Mouse (Mus musculus): ENCODE measurements around the gene Sult1a1. TPM values are rescaled to one million over a fixed set of nuclear protein-coding genes. Genes with fewer than 3 reads are reported as not detected.

Gene Sult1a1
- 1 to 10 TPM; 5.5 to 6.6 TPM for total RNA-seq (2021)

DNA sequence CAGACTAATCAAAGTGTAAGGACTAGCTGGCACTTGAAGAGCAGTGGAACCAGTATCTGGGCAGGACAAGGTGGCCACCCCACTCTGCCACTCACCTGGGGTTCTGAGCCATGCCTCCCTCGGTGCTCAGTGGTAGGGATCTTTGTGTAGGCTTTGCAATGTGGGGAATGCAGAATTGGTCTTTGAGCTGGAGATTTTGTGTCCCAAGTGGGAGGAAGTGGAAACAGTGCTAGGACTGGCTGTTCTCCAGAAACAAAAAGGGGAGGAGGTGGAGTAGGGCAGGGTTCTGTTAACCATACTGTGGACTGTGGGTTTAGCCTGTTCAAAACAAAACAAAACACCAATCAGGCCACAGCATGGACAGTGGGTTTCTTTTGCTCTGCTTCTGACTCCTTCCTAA lies at the start of gene Sult1a1:
Sult1a1 (minus strand) TSS at position 226 of the 400 bp plus-strand sequence.
- DNase-seq = peak; percentile 55

DNA sequence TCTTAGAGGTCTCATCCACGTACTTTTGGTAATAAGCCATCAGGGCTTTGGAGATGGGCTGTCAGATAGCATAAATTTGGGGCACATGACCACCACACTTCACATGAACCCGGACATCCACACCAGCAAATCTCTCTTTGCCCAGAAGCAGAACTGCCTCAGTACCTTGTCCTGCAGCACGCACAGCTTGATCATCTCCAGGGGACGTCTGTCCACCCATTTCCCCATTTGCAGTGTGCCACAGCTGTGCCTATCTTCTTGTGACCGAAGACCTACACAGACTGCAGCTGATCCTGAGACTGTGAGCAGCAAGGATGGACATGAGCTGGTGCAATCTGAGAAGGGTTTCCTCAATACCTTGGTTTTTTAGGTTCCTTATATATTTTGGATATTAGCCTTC lies 49.4 kb upstream of the Sult1a1 start:
- DNase-seq = no peak

- DNase-seq = no peak
Measured at GRCm38 (mm10) chr7:126725077-126725476, 48.8 kb upstream of the Sult1a1 start.

DNA sequence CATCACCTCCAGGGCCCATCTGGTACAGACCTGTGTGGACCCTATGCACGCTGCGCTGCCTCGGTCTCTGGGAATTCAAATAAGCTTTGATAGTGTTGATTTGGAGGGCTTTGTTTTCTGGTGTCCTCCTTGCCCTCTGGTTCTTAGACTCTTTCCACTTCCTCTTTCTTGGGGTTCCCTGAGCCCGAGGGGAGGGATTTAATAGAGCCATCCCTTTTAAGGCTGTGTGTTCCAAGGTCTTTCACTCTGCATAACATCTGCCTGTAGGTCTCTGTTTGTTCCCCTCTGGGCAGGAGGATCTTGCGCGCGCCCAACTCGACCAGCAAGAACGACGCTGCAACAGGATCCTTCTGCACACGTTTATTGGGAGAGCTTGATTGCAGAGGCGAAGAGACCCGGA lies 45.4 kb upstream of the Sult1a1 start:
- DNase-seq = no peak

DNA sequence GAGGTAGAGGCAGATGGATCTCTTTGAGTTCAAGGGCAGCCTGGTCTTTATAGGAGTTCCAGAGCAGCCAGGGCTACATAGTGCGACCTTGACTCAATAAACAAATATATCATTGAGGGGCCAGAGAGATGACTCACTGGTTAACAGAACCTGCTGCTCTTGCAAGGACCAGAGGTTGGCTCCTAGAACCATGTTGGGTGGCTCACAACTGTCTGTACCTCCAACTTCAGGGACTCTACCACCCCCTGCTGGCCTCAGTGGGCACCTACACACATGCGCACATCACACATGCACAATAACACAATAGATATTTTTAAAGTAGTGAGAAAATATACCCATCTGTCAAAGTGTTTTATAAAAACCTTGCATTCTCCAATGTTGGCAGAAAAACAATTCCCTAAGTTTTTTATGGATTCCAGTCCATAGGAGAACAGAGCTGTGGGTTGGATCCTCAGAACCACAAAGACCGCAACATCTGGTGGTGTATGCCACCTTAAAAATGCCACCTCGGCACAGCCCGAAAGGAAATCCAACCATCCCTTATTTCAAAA lies 42.6 kb upstream of the Sult1a1 start:
- DNase-seq = no peak

- no peak for DNase-seq
Measured at GRCm38 (mm10) chr7:126717566-126717965, 41.3 kb upstream of the Sult1a1 start.

DNA sequence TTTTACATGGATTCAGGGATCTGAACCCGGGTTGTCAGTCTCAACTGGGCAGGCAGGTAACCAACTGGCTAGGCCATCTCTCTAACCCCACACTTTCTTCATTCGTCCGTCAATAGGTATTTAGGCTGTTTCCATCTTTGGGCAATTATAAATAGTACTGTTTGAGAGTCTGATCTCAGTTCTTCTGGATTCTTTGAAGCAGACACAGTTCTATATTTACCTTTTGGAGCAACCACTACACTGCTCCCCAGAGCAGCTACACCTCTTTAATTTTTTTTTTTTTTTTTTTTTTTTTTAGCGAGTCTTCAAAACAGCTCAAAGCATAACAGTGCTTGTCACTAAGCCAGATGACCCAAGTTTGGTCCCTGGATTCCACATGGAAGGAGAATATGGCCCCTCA lies 39.4 kb upstream of the Sult1a1 start:
- no peak for DNase-seq

- DNase-seq = no peak
Measured at GRCm38 (mm10) chr7:126711910-126712309, 35.7 kb upstream of the Sult1a1 start.

DNA sequence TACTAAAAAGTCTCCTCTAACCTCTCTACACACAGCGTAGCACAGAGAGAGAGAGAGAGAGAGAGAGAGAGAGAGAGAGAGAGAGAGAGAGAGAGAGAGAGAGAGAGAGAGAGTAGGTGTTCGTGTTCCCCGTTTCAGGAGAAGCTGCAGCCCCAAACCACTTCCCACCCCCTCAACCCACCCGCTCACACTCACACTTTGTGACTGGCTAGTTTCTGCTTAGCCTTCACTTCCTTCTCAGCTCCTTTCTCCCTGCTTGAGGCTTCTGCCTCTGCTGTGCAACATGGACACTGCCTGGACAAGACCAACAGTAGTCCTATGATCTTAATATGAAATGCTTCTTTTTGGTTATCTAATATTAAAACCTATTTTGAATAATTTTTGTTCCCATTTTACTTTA lies 34.0 kb upstream of the Sult1a1 start:
- DNase-seq = no peak

GRCm38 (mm10) chr7:126708175-126708952 lies 32.1 kb upstream of the Sult1a1 start:
- no peak for DNase-seq

GRCm38 (mm10) chr7:126707442-126708174 lies 31.4 kb upstream of the Sult1a1 start, which contains the start of gene Coro1a:
TSS of gene Coro1a (minus strand) at chr7:126707787.
- DNase-seq = no peak

- DNase-seq = peak; percentile 72
Measured at GRCm38 (mm10) chr7:126704121-126704980, 28.1 kb upstream of the Sult1a1 start.

DNA sequence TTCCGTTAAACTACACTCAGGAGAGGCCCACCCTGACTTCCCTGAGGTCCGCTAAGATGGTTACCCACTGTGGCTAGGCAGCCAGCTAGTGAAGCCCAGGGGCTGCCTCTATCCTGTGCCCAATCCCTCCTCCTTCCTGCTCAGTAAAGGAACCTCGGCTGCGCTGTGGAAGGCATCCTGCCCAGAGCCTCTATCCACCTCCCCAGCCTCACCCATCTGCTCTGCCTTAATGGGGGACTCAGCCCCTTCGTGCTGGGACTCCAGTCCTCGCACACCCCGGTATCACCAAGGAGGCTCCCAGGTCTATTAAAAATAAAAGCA lies 27.5 kb upstream of the Sult1a1 start:
- DNase-seq = no peak

GRCm38 (mm10) chr7:126702861-126703756 lies 26.9 kb upstream of the Sult1a1 start:
- no peak for DNase-seq

DNA sequence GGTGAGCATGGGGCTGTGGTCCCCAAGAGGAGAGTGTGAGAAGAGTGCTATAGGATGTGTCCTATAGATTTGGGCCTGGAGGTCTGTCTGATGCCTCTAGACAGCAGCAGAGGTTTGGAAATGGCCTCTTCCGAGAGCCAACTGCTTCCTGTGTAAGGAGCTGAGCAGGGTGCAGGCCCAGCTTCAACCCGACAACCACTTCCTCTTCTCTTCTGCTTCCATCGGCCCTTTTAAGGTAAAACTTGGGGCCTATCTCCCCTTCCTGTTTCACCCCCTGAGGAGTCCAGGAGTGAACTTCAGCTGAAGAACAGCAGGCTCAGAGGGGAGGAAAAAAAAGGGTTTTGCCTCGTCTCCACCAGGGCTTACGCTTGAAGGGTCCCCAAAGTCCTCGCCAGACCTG lies 26.1 kb upstream of the Sult1a1 start:
- DNase-seq = no peak

DNA sequence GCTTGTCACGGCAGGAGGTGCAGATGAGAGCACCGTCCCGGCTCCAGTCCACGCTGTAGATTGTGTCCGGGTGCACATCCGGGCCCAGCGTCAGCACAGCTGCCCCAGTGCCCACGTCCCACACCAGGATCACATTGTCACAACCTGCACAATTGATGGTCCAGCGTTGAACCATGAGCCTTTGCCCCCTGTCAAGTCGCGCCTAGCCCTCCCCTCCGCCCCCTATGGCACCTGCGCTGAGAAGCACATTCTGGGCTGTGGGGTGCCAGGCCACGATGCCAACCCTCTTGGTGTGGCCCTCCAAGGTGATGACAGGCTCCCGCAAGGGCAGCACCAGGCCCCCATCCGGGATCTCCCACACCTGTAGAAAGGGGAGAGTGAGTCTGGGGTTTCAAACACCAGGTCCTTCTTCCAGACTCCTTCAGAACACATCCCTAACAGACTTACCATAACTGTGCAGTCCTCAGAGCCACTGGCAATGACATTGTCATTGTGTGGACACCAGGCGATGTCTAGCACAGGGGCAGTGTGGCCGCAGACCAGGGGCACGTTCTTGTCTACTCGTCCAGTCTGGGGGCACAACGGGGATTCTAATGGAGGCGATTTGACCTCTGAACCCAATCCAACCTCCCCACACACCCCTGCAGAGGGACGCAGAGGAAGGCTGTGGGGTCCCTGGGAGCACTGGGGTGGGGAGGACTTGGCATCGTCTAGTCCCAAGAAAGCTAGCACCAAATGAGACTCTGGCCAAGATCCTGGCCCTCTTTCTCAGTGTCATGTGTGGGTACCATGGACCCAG lies 25.5 kb upstream of the Sult1a1 start:
- no peak for DNase-seq

DNA sequence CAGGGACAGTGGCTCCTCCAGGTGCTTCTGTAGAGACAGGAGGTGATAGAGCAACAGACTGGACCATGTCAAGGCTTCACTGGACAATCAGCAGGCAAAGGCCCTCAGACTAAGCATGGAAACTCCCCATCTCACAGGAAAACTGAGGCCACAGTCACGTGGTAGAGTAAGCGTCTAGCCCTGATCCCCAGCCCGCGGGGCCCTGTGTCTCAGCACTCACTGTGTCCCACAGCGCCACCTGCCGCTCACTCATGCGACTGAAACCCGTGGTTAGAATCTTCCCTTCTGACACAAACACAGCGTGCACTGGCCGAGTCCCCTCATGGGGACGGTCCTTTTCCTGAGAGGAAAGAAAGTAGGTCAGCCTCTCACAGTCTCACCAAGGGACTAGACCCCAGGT lies 24.8 kb upstream of the Sult1a1 start:
- peak; percentile 93 for DNase-seq

DNA sequence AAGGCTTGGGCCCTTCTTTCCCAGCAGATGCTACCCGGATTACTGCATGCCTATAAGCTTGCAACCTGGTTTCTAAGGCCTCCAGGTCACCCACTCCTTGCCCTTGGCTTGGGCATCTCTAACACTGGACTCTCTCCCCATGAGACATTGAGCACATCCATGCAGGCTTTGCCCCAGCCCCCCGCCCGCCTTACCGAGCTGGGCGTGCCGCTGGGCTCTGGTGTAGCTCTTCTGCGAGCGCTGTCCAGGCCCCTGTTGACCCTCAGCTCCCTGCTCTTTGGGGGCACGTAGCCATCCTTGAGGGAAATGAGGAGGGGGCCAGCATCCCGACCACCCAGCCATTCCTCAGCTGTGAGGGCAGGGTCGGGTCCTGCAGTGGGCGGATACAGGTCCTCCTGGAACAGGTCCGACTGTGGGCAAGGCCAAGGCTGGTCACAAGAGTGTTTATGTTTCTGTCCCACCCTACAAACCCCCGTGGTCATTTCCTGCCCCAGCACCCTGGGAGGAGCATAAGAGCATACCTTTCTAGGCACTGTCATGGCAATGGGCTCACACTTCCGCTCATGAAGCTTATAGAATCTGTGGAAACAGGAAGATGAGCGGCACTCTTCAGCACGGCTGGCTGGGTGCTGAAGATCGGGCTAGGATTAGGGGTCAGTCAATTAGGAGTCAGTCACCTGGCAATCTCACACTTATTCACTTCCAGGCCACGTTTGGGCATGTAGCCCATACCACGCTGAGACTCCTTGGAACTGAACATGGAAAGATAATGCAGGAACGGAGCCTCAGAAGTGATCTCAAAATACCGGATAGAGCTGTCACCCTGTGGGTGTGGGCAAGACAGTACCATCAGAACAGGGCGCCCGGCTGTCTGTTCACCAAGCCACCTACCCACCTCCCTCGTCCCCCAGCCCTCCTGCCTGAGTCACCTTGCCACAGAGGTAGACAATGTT lies 24.1 kb upstream of the Sult1a1 start:
- DNase-seq = no peak

DNA sequence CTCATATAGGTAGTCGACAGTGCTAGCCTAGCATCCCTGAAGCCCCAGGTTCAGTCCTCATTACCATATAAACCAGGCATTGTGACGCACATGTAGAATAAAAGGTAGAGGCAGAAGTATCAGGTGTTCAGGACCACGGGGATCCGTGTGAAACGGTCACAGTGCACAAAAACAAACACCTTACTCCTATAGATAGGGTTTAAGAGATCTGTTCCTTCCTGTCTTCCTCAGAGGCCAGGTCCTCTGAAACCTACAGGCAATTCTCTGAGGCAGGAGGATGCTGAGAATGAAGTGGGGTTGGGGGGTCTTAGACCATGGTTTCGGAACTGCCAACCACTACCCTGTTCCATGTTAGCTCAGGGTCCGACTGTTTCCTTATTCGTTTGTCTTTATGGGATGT lies 21.6 kb upstream of the Sult1a1 start:
- DNase-seq = no peak

DNA sequence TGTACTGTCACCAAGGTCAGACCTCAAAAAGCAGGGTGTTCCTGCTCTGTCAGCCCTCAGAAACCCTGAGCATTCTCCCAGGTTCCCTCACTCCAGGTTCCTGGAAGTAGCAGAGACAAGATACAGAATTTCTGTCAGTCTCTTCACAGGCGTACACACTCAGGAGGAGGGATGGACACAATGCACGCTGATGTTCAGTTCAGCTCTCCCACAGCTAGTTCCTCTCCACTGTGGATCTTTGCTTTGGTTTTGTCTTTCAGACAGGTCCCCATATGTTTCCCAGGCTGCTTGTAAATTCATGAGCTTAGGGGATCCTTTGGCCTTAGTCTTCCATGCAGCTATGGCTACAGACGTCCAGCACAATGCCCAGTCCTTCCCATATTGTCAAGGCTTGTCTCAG lies 20.7 kb upstream of the Sult1a1 start:
- DNase-seq = no peak
